Mouse (Mus musculus): Measurements from ENCODE around the gene Lrp6.

DNA sequence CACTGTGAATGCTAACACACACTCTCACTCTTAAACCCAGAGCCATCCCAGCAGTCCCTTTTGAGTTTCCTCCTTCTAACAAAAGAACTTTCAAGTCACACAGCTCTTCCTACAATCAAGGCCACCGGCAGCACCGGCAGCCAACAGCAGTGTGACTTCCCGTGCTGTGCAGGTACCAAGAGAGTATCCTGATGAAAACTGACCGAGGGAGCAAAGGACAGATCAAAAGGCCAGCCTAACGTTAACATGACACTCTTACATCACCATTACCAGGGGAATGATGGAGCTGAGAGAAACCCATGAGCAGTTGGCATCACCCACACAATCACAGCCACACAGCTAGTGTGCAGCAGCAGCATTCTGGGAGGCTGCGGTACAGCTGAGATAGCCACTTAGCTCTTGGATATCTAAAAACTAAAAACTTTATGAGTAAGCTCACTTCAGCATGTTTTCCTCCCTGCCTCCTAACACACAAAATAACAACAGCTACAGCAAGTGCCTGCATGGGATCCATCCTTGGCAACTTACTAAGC is 39.1 kb downstream of the Lrp6 start:
- TF ChIP-seq CTCF (IDR thresholded peaks at IDR 0.05; ENCODE audit: low read depth) = no peak
- TF ChIP-seq EP300 (IDR thresholded peaks at IDR 0.05; ENCODE audit: low read depth) = no peak
